Mouse (Mus musculus): ENCODE measurements around the gene Tnpo2. TPM values are rescaled to one million over a fixed set of nuclear protein-coding genes. Genes with fewer than 3 reads are reported as not detected.

Tnpo2 gene
- total RNA-seq (2021): 10 to 100 TPM; 27.7 to 35.6 TPM
- long read RNA-seq, experiment 1, partial matches to known transcripts: 3 of 9 reads
- long read RNA-seq, experiment 1, other reads (novel, unspliced or antisense): 5 of 9 reads
- long read RNA-seq, experiment 2, partial matches to known transcripts: 0 of 3 reads
- long read RNA-seq, experiment 2, other reads (novel, unspliced or antisense): 3 of 3 reads

DNA sequence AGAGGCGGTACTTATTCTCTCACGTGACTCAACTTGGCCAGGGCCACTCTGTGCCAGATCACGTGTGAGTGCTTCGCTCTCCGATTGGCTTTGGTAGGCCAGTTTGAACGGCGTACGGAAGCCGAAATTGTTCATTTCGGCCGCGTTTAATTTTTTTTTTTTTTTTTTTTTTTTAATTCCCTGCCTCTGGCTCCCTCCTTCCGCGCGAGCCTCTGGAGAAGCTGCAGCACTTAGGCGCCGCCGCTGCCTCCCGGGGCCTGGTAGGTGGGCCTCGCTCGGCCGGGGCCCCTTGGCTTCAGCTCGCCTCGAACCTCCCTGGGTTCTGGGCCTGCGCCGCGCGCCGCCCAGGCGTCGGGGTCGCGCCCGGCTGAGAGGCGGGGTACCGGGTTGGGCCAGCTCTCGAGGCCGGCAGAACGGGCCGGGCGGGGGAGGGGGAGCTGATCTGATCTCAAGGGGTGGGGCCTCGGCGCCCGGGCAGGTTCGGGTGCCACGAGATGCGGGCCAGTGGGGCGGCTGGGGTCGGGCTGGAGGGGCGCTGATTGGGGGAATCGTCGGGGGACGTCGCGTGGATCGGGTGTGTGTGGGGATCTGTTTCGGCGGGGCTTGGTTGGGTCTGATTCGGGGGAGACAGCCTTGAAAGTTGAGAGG is at the start of gene Tnpo2:
Gene Tnpo2 (plus strand): TSS at position 198 of the 648 bp plus-strand sequence.
- peak; percentile 87 for DNase-seq

DNA sequence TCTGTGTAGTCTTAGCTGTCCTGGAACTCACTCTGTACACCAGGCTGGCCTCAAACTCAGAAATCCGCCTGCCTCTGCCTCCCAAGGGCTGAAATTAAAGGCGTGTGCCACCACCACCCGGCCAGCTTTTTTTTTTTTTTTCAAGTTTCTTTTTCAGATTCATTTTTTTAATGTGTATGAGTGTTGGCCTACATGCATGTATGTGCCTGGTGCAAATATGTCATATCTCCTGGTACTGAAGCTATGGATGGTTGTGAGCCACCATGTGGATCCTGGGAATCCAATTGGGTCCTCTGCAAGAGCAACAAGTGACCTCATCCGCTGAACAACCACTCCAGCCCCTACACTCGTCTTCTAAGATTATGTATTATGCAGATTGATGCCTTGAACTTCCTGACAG is 49.3 kb upstream of the Tnpo2 start:
- no peak for DNase-seq

DNA sequence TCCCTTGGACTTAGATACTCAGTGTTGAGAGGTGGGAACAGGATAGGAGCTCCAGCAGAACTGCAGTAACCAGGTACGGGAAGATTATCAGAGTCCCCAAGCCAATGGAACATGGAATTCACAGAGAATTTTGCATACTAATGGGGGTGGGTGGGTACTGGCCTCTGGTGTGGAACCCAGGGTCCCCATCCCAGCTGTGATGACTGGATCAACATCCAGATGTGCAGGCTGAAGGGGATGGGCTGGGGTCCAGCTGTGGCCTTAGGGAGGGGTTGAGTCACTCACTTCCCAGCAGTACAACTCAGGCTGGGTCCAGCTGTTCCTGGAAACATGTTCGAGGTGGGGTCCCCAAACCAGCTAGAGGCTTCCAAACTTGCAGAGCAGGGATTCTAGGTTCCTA is 48.8 kb upstream of the Tnpo2 start:
- no peak for DNase-seq

DNA sequence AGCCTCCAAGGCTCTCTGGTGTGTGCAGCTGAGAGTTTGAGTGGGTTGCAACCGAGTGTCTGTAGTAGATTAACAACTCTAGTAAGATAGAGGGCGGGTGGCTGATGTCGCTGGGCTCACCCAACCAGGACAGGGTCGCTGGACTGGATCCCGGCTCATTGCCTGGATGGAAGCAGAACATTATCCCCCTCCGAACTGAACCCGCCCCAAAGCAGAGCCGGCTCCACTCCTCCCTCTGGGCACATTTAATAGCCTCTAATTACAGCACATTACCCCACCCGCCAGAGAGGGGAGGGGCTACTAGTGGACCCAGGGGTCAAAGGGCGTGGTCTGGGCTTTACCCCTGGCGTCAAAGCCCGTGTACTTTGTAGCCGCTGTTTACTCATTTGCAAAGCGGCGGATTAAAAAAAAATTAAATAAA is 47.4 kb upstream of the Tnpo2 start:
- DNase-seq: peak; percentile 33

DNA sequence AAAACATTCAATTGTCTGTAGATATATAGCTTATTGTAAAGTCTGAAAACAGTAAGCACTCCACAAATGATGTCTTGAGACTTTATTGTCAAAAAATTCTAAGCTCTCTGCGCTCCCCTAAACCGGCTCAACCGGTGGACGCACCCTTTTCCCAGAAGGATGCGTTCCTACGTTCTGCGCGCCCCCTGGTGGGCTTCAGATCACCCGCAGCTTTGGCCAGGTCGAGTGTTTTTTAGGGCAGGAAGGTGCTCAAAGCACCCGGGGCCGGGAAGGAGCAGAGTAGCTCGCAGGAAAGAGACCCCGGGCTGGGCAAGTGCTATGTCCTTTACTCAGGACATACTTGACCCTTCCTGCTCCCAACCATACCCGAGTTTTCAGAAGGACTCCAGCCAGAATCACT is 46.9 kb upstream of the Tnpo2 start:
- peak; percentile 95 for DNase-seq

DNA sequence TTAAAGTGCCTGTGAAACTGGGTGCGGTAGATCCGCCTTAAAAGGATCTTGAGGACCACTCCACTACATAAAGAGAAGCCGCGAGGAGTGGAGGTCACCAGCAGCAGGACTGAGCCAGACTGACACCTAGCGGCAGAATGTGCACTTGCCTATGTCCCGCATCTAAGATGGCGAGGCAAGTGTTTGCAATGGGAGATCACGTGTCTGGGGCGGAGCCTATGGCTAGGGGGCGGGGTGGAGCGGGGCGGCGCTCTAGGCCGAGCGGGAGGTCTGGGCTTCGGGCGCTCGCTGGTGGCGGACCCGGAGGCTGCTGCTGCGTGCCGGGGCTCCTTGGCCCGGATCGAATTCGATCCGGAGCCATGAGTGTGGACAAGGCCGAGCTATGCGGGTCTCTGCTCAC is 46.4 kb upstream of the Tnpo2 start, which contains the start of gene Hook2:
Gene Hook2 (plus strand): TSS at position 255 of the 400 bp plus-strand sequence.
- DNase-seq: peak; percentile 95

DNA sequence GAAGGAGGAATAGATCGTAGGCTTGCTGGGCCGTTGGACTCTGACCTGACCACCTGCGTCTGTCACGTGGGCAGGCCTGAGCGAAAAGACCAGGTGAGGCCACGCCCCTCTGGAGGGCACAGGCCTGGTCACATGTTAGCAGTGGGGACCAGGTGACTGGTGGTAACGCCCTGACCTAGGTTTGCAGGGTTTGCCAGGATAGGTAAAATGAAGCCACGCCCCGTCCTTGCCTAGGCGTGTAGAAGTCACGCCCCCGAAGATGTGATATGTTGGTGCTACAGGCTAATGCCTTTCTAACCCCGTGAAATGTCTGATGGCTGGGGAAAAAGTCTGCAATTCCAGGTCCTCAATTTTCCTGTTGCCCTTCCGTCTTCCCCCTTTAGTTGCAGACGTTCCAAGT is 45.9 kb upstream of the Tnpo2 start:
- no peak for DNase-seq

DNA sequence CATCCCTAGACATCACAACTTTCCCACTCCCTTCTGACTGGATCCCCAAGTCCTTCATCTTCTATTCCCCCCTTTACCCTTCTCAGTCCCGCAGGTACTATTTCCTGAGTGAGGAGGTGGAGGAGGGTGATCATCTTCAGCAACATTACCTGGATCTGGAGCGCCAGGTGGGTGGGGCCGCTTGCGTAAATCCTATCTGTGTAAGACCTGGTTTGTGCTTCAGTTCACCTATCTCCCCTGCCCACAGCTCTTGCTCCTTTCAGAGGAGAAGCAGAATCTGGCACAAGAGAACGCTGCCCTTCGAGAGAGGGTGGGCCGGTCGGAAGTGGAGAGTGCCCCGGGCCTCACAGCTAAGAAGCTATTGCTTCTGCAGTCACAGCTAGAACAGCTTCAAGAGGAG is 42.3 kb upstream of the Tnpo2 start:
- no peak for DNase-seq

DNA sequence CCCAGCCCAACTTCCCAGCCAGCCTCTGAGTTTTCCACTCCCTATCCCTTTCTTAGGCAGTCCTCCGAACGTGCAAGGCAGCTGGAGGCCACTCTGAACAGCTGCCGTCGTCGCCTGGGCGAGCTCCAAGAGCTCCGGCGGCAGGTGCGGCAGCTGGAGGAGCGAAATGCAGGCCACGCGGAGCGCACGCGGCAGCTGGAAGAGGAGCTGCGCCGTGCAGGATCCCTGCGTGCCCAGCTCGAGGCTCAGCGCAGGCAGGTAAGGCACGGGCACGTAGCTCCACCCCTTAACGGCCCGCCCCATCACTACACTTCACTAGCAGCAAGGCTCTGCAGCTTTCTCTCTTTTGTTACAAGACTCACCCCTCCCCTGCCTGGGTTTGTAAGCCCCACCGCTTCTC is 41.0 kb upstream of the Tnpo2 start:
- peak; percentile 56 for DNase-seq

DNA sequence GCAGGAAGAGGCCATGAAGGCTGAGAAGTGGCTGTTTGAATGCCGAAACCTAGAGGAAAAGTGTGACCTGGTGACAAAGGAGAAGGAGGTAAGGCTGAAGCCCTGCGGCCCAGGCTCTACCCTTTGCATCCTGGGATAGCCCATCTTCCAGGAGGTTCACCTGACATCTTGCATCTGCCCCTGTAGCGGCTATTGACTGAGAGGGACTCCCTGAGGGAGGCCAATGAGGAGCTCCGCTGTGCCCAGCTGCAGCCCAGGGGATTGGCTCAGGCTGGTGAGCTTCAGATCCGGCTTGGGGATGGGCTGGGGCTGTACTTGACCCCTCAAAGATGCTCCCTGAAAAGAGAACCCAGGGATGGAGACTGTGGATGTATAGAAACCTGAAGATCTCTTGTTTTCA is 39.7 kb upstream of the Tnpo2 start:
- no peak for DNase-seq

DNA sequence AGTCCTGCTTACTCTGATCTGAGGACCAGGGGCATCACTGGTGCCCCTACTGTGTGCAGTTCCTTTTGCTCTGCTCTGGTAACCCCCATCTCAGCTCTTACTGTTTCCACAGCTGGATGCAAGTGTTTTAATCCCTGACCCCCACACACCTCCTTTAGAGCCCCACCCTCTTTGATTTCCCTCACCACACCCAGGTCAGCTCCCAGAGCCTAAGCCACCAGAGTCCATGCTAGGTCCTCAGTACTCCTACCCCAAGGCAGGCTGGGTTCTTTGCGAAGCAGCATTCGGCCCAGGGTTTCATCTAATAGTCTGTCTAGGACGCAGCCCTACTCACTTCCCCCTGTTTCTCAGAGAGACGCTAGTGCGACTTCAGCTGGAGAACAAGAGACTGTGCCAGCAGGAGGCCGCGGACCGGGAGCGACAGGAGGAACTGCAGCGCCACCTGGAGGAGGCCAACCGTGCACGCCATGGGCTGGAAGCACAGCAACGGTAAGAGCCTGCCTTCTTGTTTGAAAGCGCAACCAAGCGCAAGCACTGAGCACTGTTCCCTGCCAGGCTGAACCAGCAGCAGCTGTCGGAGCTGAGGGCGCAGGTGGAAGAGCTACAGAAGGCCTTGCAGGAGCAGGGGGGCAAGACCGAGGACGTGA is 38.9 kb upstream of the Tnpo2 start:
- peak; percentile 94 for DNase-seq

DNA sequence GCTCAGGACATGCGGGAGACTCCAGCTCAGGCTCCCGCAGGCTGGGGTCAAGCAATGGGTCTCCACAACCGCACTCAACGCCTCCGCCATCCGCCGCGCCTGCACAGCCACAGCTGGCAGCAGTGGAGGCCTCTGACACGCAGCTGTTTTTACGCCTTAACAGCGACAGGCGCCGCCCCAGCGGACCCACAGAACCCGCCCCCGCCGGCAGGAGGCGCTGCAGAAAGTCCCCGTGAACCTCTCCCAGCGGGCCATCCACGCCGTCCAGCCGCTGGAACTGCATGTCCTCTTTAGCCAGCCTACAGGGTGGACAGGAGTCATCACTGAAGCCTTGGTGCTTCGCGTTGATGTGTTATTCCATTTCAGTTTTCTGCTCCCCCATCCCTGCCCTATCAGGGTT is 29.0 kb upstream of the Tnpo2 start:
- peak; percentile 60 for DNase-seq

DNA sequence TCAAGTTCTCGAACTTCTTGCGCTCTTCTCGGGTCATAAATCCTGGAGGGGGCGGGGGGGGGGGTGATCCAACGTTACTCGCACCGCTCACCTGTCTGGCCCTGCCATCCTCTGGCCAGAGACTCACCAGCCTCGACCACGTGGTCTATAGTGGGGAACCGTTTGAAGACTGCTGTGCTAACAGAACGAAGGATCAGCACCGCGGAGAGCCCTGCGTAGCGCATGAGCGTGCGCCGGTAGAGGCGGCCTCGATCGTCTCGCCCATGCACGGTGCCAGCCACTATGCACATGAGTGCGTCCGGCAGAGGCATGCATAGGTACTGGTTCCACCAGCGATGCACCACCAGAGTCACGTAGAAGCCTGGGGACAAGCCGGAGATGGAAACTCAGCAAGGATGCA is 25.5 kb upstream of the Tnpo2 start:
- no peak for DNase-seq

DNA sequence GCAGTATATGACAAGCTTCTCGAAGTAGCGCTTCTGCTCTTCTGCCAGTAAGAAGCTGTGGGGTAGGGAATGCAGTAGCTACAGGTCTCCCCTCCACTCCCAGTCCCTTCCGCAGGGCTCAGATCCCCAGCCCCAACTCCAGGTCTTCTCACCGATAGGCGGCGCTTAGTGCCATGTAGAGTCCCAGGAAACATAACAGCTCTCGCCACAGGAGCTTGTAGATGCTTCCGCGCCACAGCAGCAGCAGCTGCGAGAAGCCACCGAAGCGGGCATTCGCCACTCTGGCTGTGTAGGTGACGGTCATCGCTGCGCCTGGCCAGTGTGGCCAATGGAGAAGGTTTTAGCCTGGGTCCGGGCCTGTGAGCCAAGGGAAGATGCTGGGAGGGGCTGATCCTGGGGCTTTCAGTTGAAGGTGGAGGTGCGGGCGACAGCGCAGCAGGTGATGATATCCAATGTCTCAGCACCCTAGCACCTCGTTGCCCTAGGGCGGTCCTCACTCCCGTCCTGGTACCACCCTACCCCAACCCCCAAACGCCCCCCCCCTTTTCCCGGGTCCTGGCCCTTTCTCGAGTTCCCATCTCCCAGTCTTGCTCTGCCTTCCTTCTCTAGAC is 23.4 kb upstream of the Tnpo2 start:
- DNase-seq: peak; percentile 59

DNA sequence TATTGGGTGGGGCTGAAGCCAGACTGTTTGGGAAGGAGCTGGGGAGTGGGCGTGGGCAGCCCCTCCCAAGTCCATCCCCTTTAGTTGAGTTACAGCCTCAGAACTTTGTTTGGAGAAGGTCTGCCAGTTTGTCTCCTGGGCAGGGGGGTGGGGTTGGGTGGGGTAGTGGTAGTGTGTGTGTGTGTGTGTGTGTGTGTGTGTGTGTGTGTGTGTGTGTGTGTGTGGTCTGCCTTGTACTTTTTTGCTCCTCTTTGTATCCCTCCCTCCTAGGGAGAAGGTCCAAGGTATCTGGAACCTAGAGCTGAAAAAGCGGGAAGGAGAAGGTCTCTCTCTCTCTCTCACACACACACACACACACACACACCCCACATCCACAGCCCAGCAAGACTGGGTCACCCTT is 22.3 kb upstream of the Tnpo2 start, which contains the start of gene Best2:
Gene Best2 (minus strand): TSS at position 101 of the 400 bp plus-strand sequence.
- DNase-seq: no peak

DNA sequence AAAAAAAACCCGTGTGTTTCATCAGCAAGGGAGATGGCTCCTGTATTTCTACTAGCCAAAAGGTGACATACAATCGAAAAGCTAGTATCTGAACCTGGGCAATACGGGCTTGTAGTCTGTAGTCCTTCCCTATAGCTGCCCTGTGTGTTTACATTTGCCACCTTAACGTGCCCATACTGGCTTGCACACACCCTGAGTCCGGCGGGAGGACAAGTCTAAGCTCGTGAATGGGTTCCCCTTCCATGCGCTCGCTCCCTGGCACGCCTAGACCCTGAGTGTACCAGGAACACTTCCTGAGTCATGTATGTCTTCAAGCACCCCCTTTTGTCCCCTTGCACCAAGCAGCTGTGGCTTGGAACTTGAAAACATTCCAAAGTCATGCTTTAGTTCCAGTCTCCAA is 20.0 kb upstream of the Tnpo2 start:
- no peak for DNase-seq

DNA sequence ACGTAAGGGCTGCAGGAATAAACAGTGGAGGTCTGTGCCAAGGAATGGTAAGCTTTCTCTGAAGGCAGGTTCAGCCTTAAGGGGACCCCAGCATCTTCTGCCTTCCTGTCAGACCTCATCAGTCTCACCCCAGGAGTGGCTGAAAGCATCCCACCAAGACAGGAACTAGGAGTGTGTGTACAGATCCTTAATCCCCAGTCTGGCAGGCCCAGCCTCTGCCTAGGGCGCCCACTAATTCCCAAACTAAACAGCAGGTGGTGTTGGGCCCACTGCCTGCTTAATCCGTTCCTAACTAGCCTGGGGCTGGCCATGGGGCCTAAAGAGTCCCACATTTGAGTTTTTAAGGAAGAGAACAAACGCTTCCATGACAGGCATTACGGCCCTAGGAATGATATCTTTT is 19.5 kb upstream of the Tnpo2 start:
- DNase-seq: no peak

DNA sequence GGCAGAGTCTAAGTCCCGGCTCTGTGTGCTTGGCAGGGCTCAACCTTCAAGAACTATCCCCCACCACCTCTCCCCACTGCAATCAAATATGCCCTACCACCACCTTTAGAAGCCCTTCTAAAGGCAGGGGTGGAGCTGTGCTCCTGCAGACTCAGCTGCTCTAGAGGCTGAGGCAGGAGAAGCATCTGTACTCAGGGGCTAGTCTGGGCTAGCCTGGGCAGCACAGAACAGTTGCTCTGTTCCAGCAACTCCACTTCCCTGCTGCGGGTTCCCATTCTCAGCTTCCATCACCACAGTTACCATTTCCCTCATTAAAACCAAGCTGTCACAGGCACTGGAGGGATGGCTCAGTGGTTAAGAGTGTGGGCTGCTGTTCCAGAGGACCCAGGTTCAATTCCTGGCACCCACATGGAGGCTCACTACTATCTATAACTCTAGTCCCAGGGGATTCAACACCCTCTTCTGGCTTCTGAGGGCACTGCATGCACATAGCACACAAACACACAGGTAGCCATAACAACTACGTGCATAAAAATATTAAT is 15.1 kb upstream of the Tnpo2 start:
- DNase-seq: no peak

DNA sequence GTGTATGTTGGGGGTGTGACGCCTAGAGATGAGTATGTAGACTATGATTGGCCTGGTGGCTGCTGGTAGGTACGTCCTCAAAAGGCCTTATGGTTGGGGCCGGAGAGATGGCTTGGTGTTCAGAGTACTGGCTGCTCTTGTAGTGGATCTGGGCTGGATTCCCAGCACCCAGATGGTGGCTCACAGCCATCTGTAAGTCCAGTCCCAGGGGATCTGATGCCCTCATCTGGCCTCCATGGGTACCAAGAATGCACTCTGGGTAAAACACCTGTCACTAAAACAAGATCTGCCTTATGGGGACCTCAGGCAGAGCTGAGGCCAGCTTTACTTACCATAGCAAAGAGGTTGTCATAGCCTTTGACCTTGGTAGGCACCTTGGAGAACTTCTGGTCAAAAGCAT is 12.9 kb upstream of the Tnpo2 start:
- DNase-seq: no peak

DNA sequence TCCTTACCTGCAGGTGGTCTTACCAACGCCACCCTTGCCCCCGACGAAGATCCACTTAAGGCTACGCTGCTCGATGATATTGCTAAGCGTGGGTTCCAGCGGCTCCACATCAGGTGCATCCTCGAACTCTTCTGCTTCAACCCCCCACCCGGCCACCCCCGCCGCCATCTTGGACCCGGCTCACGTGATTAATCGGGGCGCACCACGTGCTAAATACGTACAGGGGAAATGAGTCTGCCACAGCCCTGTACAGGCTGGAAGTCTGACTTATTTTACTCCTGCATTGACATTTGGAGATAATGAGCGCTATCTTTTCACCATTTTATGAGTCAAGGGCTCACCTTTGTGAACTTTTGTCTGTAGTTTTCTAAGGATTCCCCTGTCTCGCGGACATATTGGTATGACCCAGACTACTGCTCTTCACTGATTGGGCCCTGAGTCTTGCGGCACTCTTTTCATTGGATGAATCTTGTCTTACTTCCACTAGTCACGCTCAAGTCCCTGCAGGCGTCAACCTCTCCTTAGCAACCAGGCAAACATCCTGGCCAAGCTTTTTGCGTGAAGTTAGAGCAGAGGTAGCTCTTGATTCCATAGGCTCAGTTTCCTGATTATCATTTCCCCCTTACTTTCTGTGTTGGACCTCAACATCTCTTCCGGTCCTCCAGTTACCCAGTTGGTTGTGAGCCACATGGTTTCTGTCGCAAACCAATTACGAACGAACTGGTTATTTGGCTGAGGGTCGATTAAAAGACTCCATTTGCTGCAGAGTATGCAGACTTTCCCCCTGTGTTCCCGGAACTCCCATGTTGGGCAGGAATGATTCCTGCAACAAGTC is 11.4 kb upstream of the Tnpo2 start, which contains the start of gene Asna1:
Gene Asna1 (minus strand): TSS at position 184 of the 835 bp plus-strand sequence.
- peak; percentile 77 for DNase-seq

DNA sequence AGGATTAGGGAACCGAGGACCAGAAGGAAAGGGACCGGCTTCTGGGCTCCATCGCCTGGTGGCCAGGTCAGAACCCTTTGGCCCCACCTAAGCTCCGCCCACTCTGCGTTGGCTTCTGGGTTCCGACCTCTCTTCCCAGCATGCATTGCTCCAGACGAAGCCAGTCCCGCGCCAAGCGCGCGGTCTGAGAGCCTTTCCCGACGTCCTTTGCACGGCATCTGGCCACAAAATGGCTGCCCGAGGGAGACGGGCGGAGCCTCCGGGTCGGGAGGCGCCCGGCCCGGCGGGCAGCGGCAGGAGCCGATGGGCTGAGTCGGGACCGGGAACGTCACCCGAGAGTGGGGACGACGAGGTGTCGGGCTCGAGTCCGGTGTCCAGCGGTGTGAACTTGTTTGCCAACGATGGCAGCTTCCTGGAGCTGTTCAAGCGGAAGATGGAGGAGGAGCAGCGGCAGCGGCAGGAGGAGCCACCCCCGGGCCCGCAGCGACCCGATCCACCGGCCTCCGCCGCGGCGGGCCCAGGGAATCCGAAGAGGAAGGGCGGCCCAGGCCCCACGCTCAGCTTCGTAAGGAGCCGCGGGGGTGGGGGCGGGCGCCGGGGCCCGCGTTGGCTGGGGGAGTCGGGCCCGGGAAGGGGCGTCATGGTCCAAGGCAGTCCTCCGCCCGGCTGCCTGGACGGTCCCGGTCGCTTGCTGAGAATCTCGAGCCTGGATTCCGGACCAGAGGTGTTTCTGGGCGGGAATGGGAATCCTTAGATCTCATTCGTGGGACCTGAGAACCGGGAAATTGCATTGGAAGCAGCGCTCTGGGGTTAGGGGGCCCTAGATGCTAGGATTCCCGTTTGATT is 9.8 kb upstream of the Tnpo2 start, which contains the start of gene Trir:
Gene Trir (plus strand): TSS at position 154 of the 846 bp plus-strand sequence.
- DNase-seq: peak; percentile 96

Data from gastrocnemius, postnatal 10 days (tissue).